ENCODE assay signal across 12 mouse cellular contexts in genomic region chr13:41748866-41749265, GRCm38 (mm10).
DNase-seq lines count a peak whose midpoint lies in the region; ATAC-seq and TF ChIP-seq lines count a peak whose summit lies in the region.
"Had no signal": no experiment of that assay in that cellular context is flagged by ENCODE, and none has a peak within 500 bp of the region (broad histone marks: within the 10 kb centered on the region; RNA-seq: fewer than 3 reads in every experiment).

No protein-coding gene starts in this region.

- no peak overlapping the region for H3K27ac ChIP-seq in intestine, embryonic 16.5 days (ENCODE audit: low read length)
- no peak overlapping the region for H3K27ac ChIP-seq in intestine, embryonic 15.5 days
- no peak overlapping the region for H3K27ac ChIP-seq in layer of hippocampus, adult 2 months
- H3K27ac ChIP-seq in kidney, embryonic 15.5 days: no peak overlapping the region
- H3K27ac ChIP-seq: hindbrain, embryonic 13.5 days; macrophage; neural tube, embryonic 13.5 days had no signal

- no peak overlapping the region for H3K4me3 ChIP-seq in intestine, embryonic 16.5 days (ENCODE audit: low read length)
- no peak overlapping the region for H3K4me3 ChIP-seq in intestine, embryonic 15.5 days (replicated peaks)
- no peak overlapping the region for H3K4me3 ChIP-seq in layer of hippocampus, adult 2 months
- no peak overlapping the region for H3K4me3 ChIP-seq in kidney, embryonic 15.5 days (replicated peaks)
- H3K4me3 ChIP-seq: hindbrain, embryonic 13.5 days; neural tube, embryonic 13.5 days had no signal

- H3K4me2 ChIP-seq in intestine, embryonic 16.5 days (ENCODE audit: low read depth, low read length): no peak overlapping the region
- no peak overlapping the region for H3K4me2 ChIP-seq in intestine, embryonic 15.5 days (replicated peaks)
- H3K4me2 ChIP-seq in kidney, embryonic 15.5 days: no peak overlapping the region
- H3K4me2 ChIP-seq: hindbrain, embryonic 13.5 days; neural tube, embryonic 13.5 days had no signal

- H3K27me3 ChIP-seq in intestine, embryonic 16.5 days (replicated peaks; ENCODE audit: control insufficient read depth, insufficient read depth, low read length): no peaks in the 10 kb centered on the region
- H3K27me3 ChIP-seq in intestine, embryonic 15.5 days (replicated peaks): no peaks in the 10 kb centered on the region
- no peaks in the 10 kb centered on the region for H3K27me3 ChIP-seq in kidney, embryonic 15.5 days
- H3K27me3 ChIP-seq: hindbrain, embryonic 13.5 days; neural tube, embryonic 13.5 days had no signal

- peak; percentile 79 to 86 for DNase-seq in frontal cortex, postnatal 36 days (ENCODE audit: low spot score in 2 of 2)
- peak; percentile 53 to 79 for DNase-seq in layer of hippocampus, adult 2 months (ENCODE audit: low spot score in 2 of 2)
- DNase-seq in right cerebral cortex, adult 2 months (ENCODE audit: low spot score in 2 of 2): peak; percentile 80 to 83
- DNase-seq in embryo, embryonic 9.5 days (ENCODE audit: extremely low spot score): no peak
- DNase-seq: cerebellum, adult 9-10 months had no signal

- 0 out of 2 replicates have a peak, but pooled peaks have one; percentile 36 for ATAC-seq in intestine, embryonic 16.5 days
- no peak for ATAC-seq in intestine, embryonic 15.5 days
- no peak for ATAC-seq in monocyte, adult 5-6 weeks (replicated peaks; ENCODE audit: insufficient number of reproducible peaks, low FRiP score, low TSS enrichment, poor library complexity, severe bottlenecking)
- ATAC-seq in kidney, embryonic 15.5 days (replicated peaks; ENCODE audit: low FRiP score): no peak

- H3K9ac ChIP-seq in intestine, embryonic 16.5 days (ENCODE audit: low read depth, low read length): no peak overlapping the region
- H3K9ac ChIP-seq in intestine, embryonic 15.5 days: no peak overlapping the region
- H3K9ac ChIP-seq in kidney, embryonic 15.5 days: no peak overlapping the region
- H3K9ac ChIP-seq: hindbrain, embryonic 13.5 days; neural tube, embryonic 13.5 days had no signal

- no peaks in the 10 kb centered on the region for H3K36me3 ChIP-seq in intestine, embryonic 16.5 days (ENCODE audit: control insufficient read depth, insufficient read depth, low read length)
- H3K36me3 ChIP-seq in intestine, embryonic 15.5 days: no peaks in the 10 kb centered on the region
- no peaks in the 10 kb centered on the region for H3K36me3 ChIP-seq in kidney, embryonic 15.5 days
- H3K36me3 ChIP-seq: hindbrain, embryonic 13.5 days; neural tube, embryonic 13.5 days had no signal

- no peaks in the 10 kb centered on the region for H3K9me3 ChIP-seq in intestine, embryonic 16.5 days (ENCODE audit: control insufficient read depth, low read length)
- no peaks in the 10 kb centered on the region for H3K9me3 ChIP-seq in intestine, embryonic 15.5 days
- H3K9me3 ChIP-seq in kidney, embryonic 15.5 days (replicated peaks): no peaks in the 10 kb centered on the region
- H3K9me3 ChIP-seq: hindbrain, embryonic 13.5 days; neural tube, embryonic 13.5 days had no signal

- TF ChIP-seq CTCF in layer of hippocampus, adult 2 months (conservative IDR thresholded peaks at IDR 0.05): no peak

- no peaks in the 10 kb centered on the region for H3K4me1 ChIP-seq in intestine, embryonic 16.5 days (ENCODE audit: control insufficient read depth, insufficient read depth, low read length)
- no peaks in the 10 kb centered on the region; the same call in 1 of the 2 replicates for H3K4me1 ChIP-seq in intestine, embryonic 15.5 days (replicated peaks)
- H3K4me1 ChIP-seq in kidney, embryonic 15.5 days: no peaks in the 10 kb centered on the region
- H3K4me1 ChIP-seq: hindbrain, embryonic 13.5 days; neural tube, embryonic 13.5 days had no signal

- 65% methylated on average over 9 of the region's 9 CpGs for WGBS in intestine, embryonic 16.5 days
- WGBS in intestine, embryonic 15.5 days: 65% methylated on average over 9 of the region's 9 CpGs
- 81% methylated on average over 9 of the region's 9 CpGs for WGBS in kidney, embryonic 15.5 days
